Mouse (Mus musculus): Measurements from ENCODE around the gene Pycr1.

DNA sequence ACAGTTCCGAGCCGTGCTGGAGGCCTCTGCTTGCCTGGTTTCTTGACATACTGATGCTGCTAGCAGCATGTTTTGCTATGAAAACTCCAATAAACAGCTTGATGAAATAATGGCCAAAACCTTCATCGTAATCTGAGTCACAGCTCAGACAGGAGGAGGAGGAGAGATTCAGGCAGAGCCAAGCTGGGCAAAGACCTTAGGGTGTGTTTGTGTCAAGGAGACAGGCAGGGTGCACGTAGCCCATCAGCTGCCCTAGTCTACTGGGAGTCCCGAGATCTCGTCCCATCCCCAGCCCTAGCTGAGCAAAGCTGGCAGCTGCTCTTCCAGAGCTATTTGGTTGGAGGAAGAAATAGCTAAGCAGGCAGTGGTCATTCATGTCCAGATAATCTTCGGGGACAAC is 37.9 kb downstream of the Pycr1 start:
- TF ChIP-seq POLR2A (IDR thresholded peaks at IDR 0.05; ENCODE audit: extremely low read depth, insufficient read depth, low read length), result no peak
- no peak for TF ChIP-seq CTCF (IDR thresholded peaks at IDR 0.05; ENCODE audit: low read depth, low read length)
